Mouse (Mus musculus) ES-E14 (cell line): Measurements from ENCODE around the gene Unk. TPM values are rescaled to one million over a fixed set of nuclear protein-coding genes. Genes with fewer than 3 reads are reported as not detected.

Experiments
- DNase-seq: peaks from one replicate; pipeline ENCODE4 v3.0.0-alpha.2; 2013; ENCODE audit warnings: low read depth, low spot score
- H3K27ac ChIP-seq: 2 replicates; pipeline ENCODE4 v1.5.1; 2012; ENCODE audit warnings: low read depth, mild to moderate bottlenecking, low read length, moderate library complexity, mixed read lengths; ENCODE audit not compliant: poor library complexity, insufficient read depth, severe bottlenecking
- H3K36me3 ChIP-seq: 2 replicates; pipeline ENCODE4 v1.6.1; 2012; ENCODE audit warnings: mild to moderate bottlenecking, low read length, moderate library complexity, mixed read lengths; ENCODE audit not compliant: control insufficient read depth, poor library complexity, insufficient read depth, severe bottlenecking
- H3K4me1 ChIP-seq, 2 experiments: fragments of 150-350 bp in 1 of 2; sonication (generic) in 1 of 2; 2 replicates each; pipeline ENCODE4 v1.6.1; 2012; ENCODE audit warnings: low read length in 2 of 2, mild to moderate bottlenecking in 1 of 2, mixed read lengths in 1 of 2; ENCODE audit not compliant: control insufficient read depth in 2 of 2, insufficient read depth in 2 of 2, poor library complexity in 1 of 2
- H3K4me3 ChIP-seq, 2 experiments: fragments of 150-350 bp in 1 of 2; sonication (generic) in 1 of 2; 2 replicates each; pipeline ENCODE4 v1.5.1; 2012; ENCODE audit warnings: low read length in 2 of 2, low read depth in 1 of 2, mild to moderate bottlenecking in 1 of 2, mixed read lengths in 1 of 2; ENCODE audit not compliant: insufficient read depth in 1 of 2, poor library complexity in 1 of 2, severe bottlenecking in 1 of 2
- H3K9ac ChIP-seq: 2 replicates; pipeline ENCODE4 v1.6.1; 2012; ENCODE audit warnings: low read depth, mild to moderate bottlenecking, low read length, mixed read lengths; ENCODE audit not compliant: poor library complexity, insufficient read depth, severe bottlenecking
- H3K9me3 ChIP-seq: fragments of 150-350 bp; sonication (generic); 2 replicates; pipeline ENCODE4 v1.6.1; 2012; ENCODE audit warnings: low read depth, mild to moderate bottlenecking, low read length; ENCODE audit not compliant: control insufficient read depth, insufficient read depth
- CHD2 ChIP-seq: IDR thresholded peaks from 2 replicates; pipeline ENCODE4 v1.6.1; 2014; ENCODE audit warnings: mild to moderate bottlenecking, low read depth, low read length, inconsistent platforms
- HCFC1 ChIP-seq: IDR thresholded peaks from 2 replicates; pipeline ENCODE4 v1.6.1; 2012; ENCODE audit warnings: low read length, inconsistent platforms, borderline replicate concordance; ENCODE audit not compliant: insufficient read depth
- MAFK ChIP-seq: IDR thresholded peaks from 2 replicates; pipeline ENCODE4 v1.6.1; 2014; ENCODE audit warnings: mild to moderate bottlenecking, low read depth, low read length, inconsistent platforms; ENCODE audit not compliant: insufficient read depth
- ZC3H11A ChIP-seq: IDR thresholded peaks from 2 replicates; pipeline ENCODE4 v1.6.1; 2012; ENCODE audit warnings: low read depth, mild to moderate bottlenecking, inconsistent platforms, low read length, borderline replicate concordance
- ZNF384 ChIP-seq: IDR thresholded peaks from 2 replicates; pipeline ENCODE4 v1.6.1; 2012; ENCODE audit warnings: low read depth, low read length, inconsistent platforms
- in situ Hi-C, 2 experiments: fragments of 600-800 bp; cut with MboI; formaldehyde crosslinking; loops; one replicate each; pipeline ENCODE4 v1.15.1; 2025; ENCODE audit warnings: low sequenced_read_pairs in 2 of 2, inconsistent platforms in 1 of 2; ENCODE audit not compliant: unreplicated experiment in 2 of 2
- total RNA-seq: library from RNA; depleted of rRNA; stranded (reverse); fragments of 300-350 nt; gene quantifications from 2 replicates; pipeline ENCODE4 v1.2.3, GENCODE M21; 2012; rRNA removed

Unk gene
- 32.5 and 39.6 TPM in 2 replicates for total RNA-seq

DNA sequence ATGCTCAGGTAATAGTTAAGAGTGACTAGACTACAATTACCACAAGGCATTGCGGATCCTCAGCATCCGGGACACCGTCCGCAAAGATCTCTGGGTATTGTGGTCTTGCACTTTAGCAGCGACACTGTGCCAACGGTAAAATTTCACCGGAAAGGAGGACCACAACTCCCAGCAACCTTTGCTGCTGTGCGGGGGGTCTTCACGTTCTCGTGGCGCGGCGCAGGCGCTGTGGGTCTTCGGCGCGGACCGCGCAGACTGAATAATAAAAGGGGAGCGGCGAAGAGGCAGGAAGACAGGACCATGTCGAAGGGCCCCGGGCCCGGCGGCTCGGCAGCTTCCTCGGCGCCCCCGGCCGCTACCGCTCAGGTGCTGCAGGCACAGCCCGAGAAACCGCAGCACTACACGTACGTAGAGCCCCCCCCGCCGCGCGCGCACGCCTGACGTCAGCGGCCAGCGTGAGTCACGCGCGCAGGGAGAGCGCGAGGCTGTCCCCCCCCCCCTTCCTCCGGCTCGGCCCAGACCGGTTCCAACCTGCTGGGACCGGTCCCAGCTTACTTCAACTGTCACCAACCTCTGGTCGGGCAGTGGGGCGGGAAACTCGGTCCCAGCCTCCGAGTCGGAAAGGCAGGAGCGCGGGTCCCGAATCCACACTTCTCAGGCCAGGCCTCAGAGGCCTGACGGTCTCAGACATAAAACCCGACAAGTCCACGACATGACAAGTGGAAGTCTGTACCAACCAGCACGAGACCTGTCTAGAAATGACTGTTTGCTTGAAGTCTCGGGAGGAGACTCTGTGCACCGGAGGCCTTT, at the start of gene Unk:
Gene Unk (plus strand): TSS at position 235 of the 810 bp plus-strand sequence.
- Histone ChIP-seq H3K9ac (peak within 1 kb of the TSS; percentile 99), H3K4me3 (peak within 1 kb of the TSS; percentile 71 to 93), H3K9me3 (no peaks in the 10 kb centered on the region), H3K27ac (peak within 1 kb of the TSS; percentile 99), H3K4me1 (peaks cover 2 to 4% of the 10 kb centered on the region in 2 experiments; a peak in 1 of 4 replicates), H3K36me3 (peaks cover 6% of the 10 kb centered on the region; the same call in 1 of the 2 replicates)
- in situ Hi-C loops: no loop called here
- peak; percentile 97 for DNase-seq
- TF ChIP-seq CHD2 (peak; percentile 70), HCFC1 (peak; percentile 99), ZC3H11A (no peak)

DNA sequence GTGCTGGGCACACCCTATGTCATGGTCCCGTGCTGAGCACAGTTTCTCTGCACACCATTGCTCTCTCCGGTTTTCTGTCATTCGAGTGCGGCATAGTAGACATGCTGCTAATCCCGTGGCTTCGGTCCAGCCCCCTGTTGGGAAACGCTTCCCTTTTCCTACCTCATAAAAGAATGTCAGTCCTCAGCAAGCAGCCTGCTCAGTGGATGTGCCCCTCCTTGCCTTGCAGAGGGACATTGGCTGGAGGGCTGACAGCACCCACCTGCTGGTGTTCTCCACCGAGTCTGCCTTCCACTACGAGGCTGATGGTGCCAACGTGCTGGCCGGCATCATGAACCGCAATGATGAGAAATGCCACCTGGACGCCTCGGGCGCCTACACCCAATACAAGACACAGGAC, 47.6 kb upstream of the Unk start:
- Histone ChIP-seq H3K9ac (no peak overlapping the region), H3K27ac (no peak overlapping the region), H3K9me3 (no peaks in the 10 kb centered on the region), H3K4me3 (no peak overlapping the region), H3K4me1 (peaks cover 0 to 11% of the 10 kb centered on the region in 2 experiments; a peak in 1 of 4 replicates), H3K36me3 (no peaks in the 10 kb centered on the region)
- no peak for DNase-seq
- in situ Hi-C loops: no loop called here
- TF ChIP-seq CHD2 (no peak), HCFC1 (no peak), ZC3H11A (no peak), ZNF384 (no peak), MAFK (no peak)

DNA sequence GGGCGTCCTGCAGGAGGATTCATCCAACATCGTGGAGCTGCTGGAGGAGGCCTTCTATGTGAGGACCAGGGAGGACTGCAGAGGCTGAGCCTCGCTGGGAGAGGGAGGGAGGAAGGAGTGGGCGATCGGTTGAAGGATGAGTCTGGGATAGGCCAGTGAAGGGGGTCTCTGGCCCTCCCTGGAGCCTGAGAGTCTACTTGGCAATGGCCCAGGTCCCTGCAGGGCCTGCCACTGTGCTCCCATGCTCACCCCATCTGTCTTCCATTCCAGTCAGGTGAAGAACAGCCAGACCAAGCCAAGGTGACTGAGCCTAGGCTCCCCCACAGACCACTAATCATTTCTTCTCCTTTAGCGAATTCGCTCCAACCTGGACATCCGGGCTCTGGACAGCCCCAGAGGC, 46.8 kb upstream of the Unk start:
- peaks cover 0 to 9% of the 10 kb centered on the region in 2 experiments; a peak in 1 of 4 replicates for H3K4me1 ChIP-seq
- in situ Hi-C loops: no loop called here
- H3K4me3 ChIP-seq: no peak overlapping the region
- no peak for TF ChIP-seq CHD2
- no peak for TF ChIP-seq ZNF384
- TF ChIP-seq MAFK: no peak
- TF ChIP-seq HCFC1: no peak
- no peak for TF ChIP-seq ZC3H11A
- no peak overlapping the region for H3K9ac ChIP-seq
- H3K9me3 ChIP-seq: no peaks in the 10 kb centered on the region
- H3K36me3 ChIP-seq: no peaks in the 10 kb centered on the region
- no peak for DNase-seq
- H3K27ac ChIP-seq: no peak overlapping the region

DNA sequence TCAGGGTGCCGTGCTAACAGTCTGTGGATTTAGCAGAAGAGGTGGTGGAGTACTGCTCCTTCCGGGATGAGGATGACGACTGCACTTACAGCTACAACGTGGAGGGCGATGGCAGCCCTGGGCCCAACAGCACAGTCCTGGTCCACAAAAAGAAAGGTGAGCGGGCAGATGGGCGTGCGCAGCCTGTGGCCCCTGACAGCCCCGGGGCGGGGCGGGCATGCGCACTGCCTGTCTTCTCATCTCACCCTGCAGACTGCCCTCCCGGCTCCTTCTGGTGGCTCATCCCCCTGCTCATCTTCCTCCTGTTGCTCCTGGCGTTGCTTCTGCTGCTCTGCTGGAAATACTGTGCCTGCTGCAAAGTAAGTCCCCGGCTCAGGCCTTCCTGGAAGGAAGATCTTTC, 40.4 kb upstream of the Unk start:
- Histone ChIP-seq H3K9ac (peak overlapping the region; percentile 44; the same call in 1 of the 2 replicates), H3K4me1 (peaks cover 0 to 15% of the 10 kb centered on the region in 2 experiments; a peak in 2 of 4 replicates), H3K27ac (no peak overlapping the region), H3K9me3 (no peaks in the 10 kb centered on the region), H3K36me3 (no peaks in the 10 kb centered on the region), H3K4me3 (peak overlapping the region; percentile 35 to 51)
- no peak for DNase-seq
- in situ Hi-C loops: no loop called here
- no peak for TF ChIP-seq ZC3H11A
- no peak for TF ChIP-seq CHD2
- TF ChIP-seq HCFC1: no peak
- TF ChIP-seq MAFK: no peak
- TF ChIP-seq ZNF384: no peak
